Comparison of ENCODE assay signal across 15 mouse cellular contexts in genomic region chr19:6482886-6483285, GRCm38 (mm10). TPM values are rescaled to one million over a fixed set of nuclear protein-coding genes. Genes with fewer than 3 reads are reported as not detected.
"Had no signal": no experiment of that assay in that cellular context is flagged by ENCODE, and none has a peak within 500 bp of the region (broad histone marks: within the 10 kb centered on the region; RNA-seq: fewer than 3 reads in every experiment).

No protein-coding gene starts in this region.

- H3K4me1 ChIP-seq: limb, embryonic 10.5 days; liver, embryonic 15.5 days; stomach, embryonic 15.5 days had no signal

- H3K9ac ChIP-seq: liver, embryonic 15.5 days; midbrain, embryonic 13.5 days; stomach, embryonic 15.5 days had no signal

- H3K27me3 ChIP-seq: liver, embryonic 15.5 days; midbrain, embryonic 13.5 days; stomach, embryonic 15.5 days had no signal

- H3K36me3 ChIP-seq: limb, embryonic 10.5 days; liver, embryonic 15.5 days; stomach, embryonic 15.5 days had no signal

- H3K9me3 ChIP-seq: limb, embryonic 10.5 days; liver, embryonic 15.5 days; midbrain, embryonic 13.5 days; stomach, embryonic 15.5 days had no signal

- DNase-seq: kidney, postnatal 25 days; lung, adult 2 months; lung, postnatal 36 days; right cerebral cortex, postnatal 14 days; thymus, adult 2 months; thymus, postnatal 25 days had no signal

- ATAC-seq: lung, postnatal 0 days; midbrain, embryonic 13.5 days had no signal

- H3K27ac ChIP-seq: limb, embryonic 10.5 days; liver, embryonic 15.5 days; midbrain, embryonic 13.5 days; stomach, embryonic 15.5 days had no signal

- H3K4me3 ChIP-seq: limb, embryonic 10.5 days; liver, embryonic 15.5 days; midbrain, embryonic 13.5 days; stomach, embryonic 15.5 days had no signal

- H3K4me2 ChIP-seq: liver, embryonic 11.5 days; liver, embryonic 15.5 days; midbrain, embryonic 13.5 days; stomach, embryonic 15.5 days had no signal

RNA-seq across cellular contexts. Expression of gene Slc22a12, which starts 59.9 kb away (rescaled TPM):
- total RNA-seq: megakaryocyte progenitor cell, adult 5-6 weeks had no signal
- polyA plus RNA-seq: limb, embryonic 10.5 days; limb, embryonic 14.5 days; liver, embryonic 11.5 days; liver, embryonic 15.5 days; midbrain, embryonic 13.5 days; stomach, embryonic 15.5 days; urinary bladder, adult 2 months had no signal
